Mouse (Mus musculus) spleen, adult 2 months (tissue): ENCODE results near the gene E2f1.

Experiments
- CTCF ChIP-seq: fragments of 200-500 bp; IDR thresholded peaks from 2 replicates; pipeline ENCODE4 v1.5.1; 2011; ENCODE audit warnings: mild to moderate bottlenecking, inconsistent platforms; ENCODE audit not compliant: insufficient read depth, insufficient read length, insufficient replicate concordance; ENCODE audit errors: extremely low read depth
- POLR2A ChIP-seq: fragments of 200-500 bp; IDR thresholded peaks from 2 replicates; pipeline ENCODE4 v1.6.1; 2011; ENCODE audit warnings: low read depth, low read length, inconsistent platforms

DNA sequence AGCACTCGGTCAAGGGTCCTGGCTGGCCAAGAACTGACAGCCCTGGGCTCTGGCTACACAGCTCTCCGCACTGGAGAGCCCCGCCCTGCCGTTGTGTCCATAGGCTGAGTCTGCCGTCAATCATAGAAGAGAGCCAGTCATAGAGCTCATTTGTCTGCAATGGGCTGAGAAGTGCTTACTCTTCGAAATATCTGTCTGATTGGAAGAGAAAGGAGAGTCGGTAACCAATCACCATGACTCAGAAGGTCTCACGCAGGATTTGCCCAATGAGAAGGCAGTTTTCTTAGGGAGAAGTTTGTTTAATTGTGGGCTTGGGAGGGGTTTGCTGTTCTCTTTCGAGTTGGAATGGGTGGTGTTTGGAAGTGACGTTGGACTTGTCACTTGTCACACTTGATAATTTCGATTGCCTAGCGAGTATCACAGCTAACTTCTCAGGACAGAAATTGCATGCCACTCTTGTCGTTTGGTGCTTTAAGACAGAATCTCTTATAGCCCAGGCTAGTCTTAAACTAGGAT lies 34.0 kb upstream of the E2f1 start, which contains the start of gene Pxmp4:
- no peak for TF ChIP-seq CTCF
- TF ChIP-seq POLR2A: peak; percentile 39
